Mouse (Mus musculus): ENCODE results near the gene Olfr545. TPM values are rescaled to one million over a fixed set of nuclear protein-coding genes. Genes with fewer than 3 reads are reported as not detected.

Olfr545 gene
- polyA plus RNA-seq, 1 experiment from 2014 or later = not detected

GRCm38 (mm10) chr7:102478425-102478824 lies 20.9 kb downstream of the Olfr545 start:
- no peaks in the 10 kb centered on the region for H3K27me3 ChIP-seq
- 86% methylated on average over 4 of the region's 4 CpGs for WGBS
- H3K4me3 ChIP-seq = no peak overlapping the region
- no peaks in the 10 kb centered on the region for H3K9me3 ChIP-seq
- no peak overlapping the region for H3K4me2 ChIP-seq
- H3K36me3 ChIP-seq = no peaks in the 10 kb centered on the region
- no peak overlapping the region for H3K9ac ChIP-seq
- H3K4me1 ChIP-seq = no peaks in the 10 kb centered on the region
- H3K27ac ChIP-seq = no peak overlapping the region
- ATAC-seq (ENCODE audit: insufficient number of reproducible peaks, insufficient read depth, low FRiP score, low TSS enrichment, low read depth) = no peak

DNA sequence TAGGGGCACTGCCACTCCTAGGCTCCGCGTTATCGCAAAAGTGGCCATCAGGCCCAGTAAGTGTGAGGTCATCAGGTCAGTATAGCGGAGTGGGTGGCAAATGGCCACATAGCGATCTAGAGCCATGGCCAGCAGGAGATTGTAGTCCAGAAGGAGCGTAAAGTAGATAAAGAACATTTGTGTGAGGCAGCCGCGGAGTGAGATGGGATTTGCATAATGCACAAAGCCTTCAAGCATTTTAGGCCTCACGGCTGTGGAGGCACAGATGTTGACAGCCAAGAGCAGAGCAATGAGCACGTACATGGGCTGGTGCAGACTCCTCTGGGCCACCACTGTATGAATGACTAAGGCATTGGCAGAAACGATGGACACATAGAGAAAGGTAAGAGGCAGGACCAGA lies 22.0 kb downstream of the Olfr545 start:
- Histone ChIP-seq H3K9ac (no peak overlapping the region), H3K4me3 (no peak overlapping the region), H3K4me1 (no peaks in the 10 kb centered on the region), H3K27me3 (no peaks in the 10 kb centered on the region), H3K9me3 (no peaks in the 10 kb centered on the region), H3K4me2 (no peak overlapping the region), H3K27ac (no peak overlapping the region), H3K36me3 (no peaks in the 10 kb centered on the region)
- ATAC-seq (ENCODE audit: insufficient number of reproducible peaks, insufficient read depth, low FRiP score, low TSS enrichment, low read depth) = no peak
- 80% methylated on average over 11 of the region's 11 CpGs for WGBS

GRCm38 (mm10) chr7:102476601-102477000 lies 22.8 kb downstream of the Olfr545 start:
- Histone ChIP-seq H3K4me1 (no peaks in the 10 kb centered on the region), H3K36me3 (no peaks in the 10 kb centered on the region), H3K4me3 (no peak overlapping the region), H3K4me2 (no peak overlapping the region), H3K9ac (no peak overlapping the region), H3K27ac (no peak overlapping the region), H3K27me3 (no peaks in the 10 kb centered on the region), H3K9me3 (no peaks in the 10 kb centered on the region)
- WGBS = 85% methylated on average over 5 of the region's 5 CpGs
- ATAC-seq (ENCODE audit: insufficient number of reproducible peaks, insufficient read depth, low FRiP score, low TSS enrichment, low read depth) = no peak

GRCm38 (mm10) chr7:102472675-102473074 lies 26.7 kb downstream of the Olfr545 start:
- no peaks in the 10 kb centered on the region for H3K4me1 ChIP-seq
- H3K9ac ChIP-seq = no peak overlapping the region
- peaks cover 17% of the 10 kb centered on the region for H3K36me3 ChIP-seq
- H3K4me3 ChIP-seq = no peak overlapping the region
- H3K9me3 ChIP-seq = no peaks in the 10 kb centered on the region
- no peaks in the 10 kb centered on the region for H3K27me3 ChIP-seq
- ATAC-seq (ENCODE audit: insufficient number of reproducible peaks, insufficient read depth, low FRiP score, low TSS enrichment, low read depth) = no peak
- 66% methylated on average over 5 of the region's 5 CpGs for WGBS
- H3K4me2 ChIP-seq = no peak overlapping the region
- H3K27ac ChIP-seq = no peak overlapping the region

GRCm38 (mm10) chr7:102467566-102467965 lies 31.8 kb downstream of the Olfr545 start:
- H3K4me2 ChIP-seq = no peak overlapping the region
- no peak overlapping the region for H3K27ac ChIP-seq
- no peak for ATAC-seq (ENCODE audit: insufficient number of reproducible peaks, insufficient read depth, low FRiP score, low TSS enrichment, low read depth)
- peaks cover 66% of the 10 kb centered on the region for H3K36me3 ChIP-seq
- no peaks in the 10 kb centered on the region for H3K9me3 ChIP-seq
- H3K4me1 ChIP-seq = no peaks in the 10 kb centered on the region
- no peaks in the 10 kb centered on the region for H3K27me3 ChIP-seq
- WGBS = 86% methylated on average over 8 of the region's 8 CpGs
- no peak overlapping the region for H3K9ac ChIP-seq
- no peak overlapping the region for H3K4me3 ChIP-seq

- H3K36me3 ChIP-seq = peaks cover 94% of the 10 kb centered on the region
Observed at GRCm38 (mm10) chr7:102458618-102459380, 40.6 kb downstream of the Olfr545 start.

GRCm38 (mm10) chr7:102446438-102446837 lies 52.9 kb downstream of the Olfr545 start:
- peaks cover 19% of the 10 kb centered on the region for H3K4me1 ChIP-seq
- no peaks in the 10 kb centered on the region for H3K27me3 ChIP-seq
- ATAC-seq (ENCODE audit: insufficient number of reproducible peaks, insufficient read depth, low FRiP score, low TSS enrichment, low read depth) = no peak
- H3K9me3 ChIP-seq = no peaks in the 10 kb centered on the region
- no peak overlapping the region for H3K27ac ChIP-seq
- no peak overlapping the region for H3K4me3 ChIP-seq
- peaks cover 65% of the 10 kb centered on the region for H3K36me3 ChIP-seq
- 89% methylated on average over 9 of the region's 9 CpGs for WGBS
- H3K9ac ChIP-seq = no peak overlapping the region
- no peak overlapping the region for H3K4me2 ChIP-seq

More at GRCm38 (mm10) chr7:102458618-102459380, 40.6 kb downstream of the Olfr545 start:
- Histone ChIP-seq H3K4me3 (no peak overlapping the region), H3K27ac (no peak overlapping the region), H3K27me3 (no peaks in the 10 kb centered on the region), H3K4me1 (no peaks in the 10 kb centered on the region), H3K9ac (no peak overlapping the region), H3K9me3 (no peaks in the 10 kb centered on the region), H3K4me2 (no peak overlapping the region)
- 85% methylated on average over 5 of the region's 5 CpGs for WGBS
- no peak for ATAC-seq (ENCODE audit: insufficient number of reproducible peaks, insufficient read depth, low FRiP score, low TSS enrichment, low read depth)

GRCm38 (mm10) chr7:102444301-102444700 lies 55.1 kb downstream of the Olfr545 start:
- Histone ChIP-seq H3K4me2 (peak overlapping the region; percentile 20; the same call in 1 of the 2 replicates), H3K27me3 (peaks cover under 1% of the 10 kb centered on the region; the same call in 1 of the 2 replicates)

DNA sequence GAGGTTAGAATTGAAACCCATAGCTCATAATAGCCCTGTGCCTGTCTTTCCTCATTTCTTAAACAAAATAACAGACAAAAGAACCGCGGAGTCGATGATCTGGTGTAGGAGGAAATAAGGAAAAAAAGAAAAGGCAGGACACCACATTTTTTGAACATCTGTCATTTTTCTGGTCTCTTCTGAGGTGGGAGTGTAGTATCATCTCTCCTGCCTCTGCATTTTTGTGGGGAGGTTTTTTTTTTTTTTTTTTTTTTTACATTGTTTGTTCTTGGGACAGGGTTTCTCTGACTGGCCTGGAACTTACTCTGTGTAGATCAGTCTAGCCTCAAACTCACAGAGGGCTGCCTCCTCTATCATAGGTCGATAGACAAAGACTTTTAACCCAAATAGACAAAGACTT lies 56.9 kb downstream of the Olfr545 start:
- Histone ChIP-seq H3K27me3 (peaks cover 6% of the 10 kb centered on the region; the same call in 1 of the 2 replicates), H3K4me1 (peaks cover 19% of the 10 kb centered on the region), H3K36me3 (peaks cover 30% of the 10 kb centered on the region), H3K9me3 (no peaks in the 10 kb centered on the region), H3K4me3 (peak overlapping the region; percentile 80), H3K4me2 (peak overlapping the region; percentile 65), H3K27ac (peak overlapping the region; percentile 90; the same call in 1 of the 2 replicates), H3K9ac (peak overlapping the region; percentile 92)
- WGBS = under 1% methylated on average over 4 of the region's 4 CpGs
- ATAC-seq (ENCODE audit: insufficient number of reproducible peaks, insufficient read depth, low FRiP score, low TSS enrichment, low read depth) = no peak

More at GRCm38 (mm10) chr7:102444301-102444700, 55.1 kb downstream of the Olfr545 start:
- no peak overlapping the region for H3K27ac ChIP-seq
- no peaks in the 10 kb centered on the region for H3K9me3 ChIP-seq
- peaks cover 19% of the 10 kb centered on the region for H3K4me1 ChIP-seq
- no peak for ATAC-seq (ENCODE audit: insufficient number of reproducible peaks, insufficient read depth, low FRiP score, low TSS enrichment, low read depth)
- 78% methylated on average over 2 of the region's 2 CpGs for WGBS
- H3K4me3 ChIP-seq = no peak overlapping the region
- peaks cover 44% of the 10 kb centered on the region for H3K36me3 ChIP-seq
- H3K9ac ChIP-seq = no peak overlapping the region

- Histone ChIP-seq H3K9me3 (no peaks in the 10 kb centered on the region), H3K4me1 (peaks cover 19% of the 10 kb centered on the region), H3K4me3 (peak within 1 kb of the TSS; percentile 80), H3K9ac (peak within 1 kb of the TSS; percentile 92), H3K36me3 (peaks cover 24% of the 10 kb centered on the region), H3K27me3 (peaks cover 6% of the 10 kb centered on the region; the same call in 1 of the 2 replicates), H3K4me2 (peak within 1 kb of the TSS; percentile 65), H3K27ac (peak within 1 kb of the TSS; percentile 90)
- peak; percentile 98 for ATAC-seq (ENCODE audit: insufficient number of reproducible peaks, insufficient read depth, low FRiP score, low TSS enrichment, low read depth)
- WGBS = under 1% methylated on average over 56 of the region's 56 CpGs
Observed at GRCm38 (mm10) chr7:102441657-102442391, 57.5 kb downstream of the Olfr545 start, which contains the start of gene Rrm1. Gene Rrm1, plus strand, starts transcription at chr7:102441695.
